Mouse (Mus musculus): ENCODE results near the gene Batf2. TPM values are rescaled to one million over a fixed set of nuclear protein-coding genes. Genes with fewer than 3 reads are reported as not detected.

Gene Batf2
- polyA plus RNA-seq, 1 experiment from 2014 or later = not detected

- Histone ChIP-seq H3K4me2 (replicated peaks) (no peak overlapping the region), H3K4me3 (replicated peaks; ENCODE audit: low read length) (no peak overlapping the region), H3K27ac (no peak overlapping the region), H3K36me3 (replicated peaks; ENCODE audit: control insufficient read depth, insufficient read depth) (no peaks in the 10 kb centered on the region), H3K9me3 (ENCODE audit: control insufficient read depth, low read length) (no peaks in the 10 kb centered on the region), H3K4me1 (replicated peaks; ENCODE audit: control insufficient read depth, insufficient read depth, low read length) (no peaks in the 10 kb centered on the region), H3K27me3 (ENCODE audit: control insufficient read depth, insufficient read depth, low read length) (no peaks in the 10 kb centered on the region), H3K9ac (no peak overlapping the region)
- DNase-seq (ENCODE audit: low spot score) = no peak
- 86% methylated on average over 9 of the region's 9 CpGs for WGBS
- ATAC-seq (ENCODE audit: low FRiP score) = no peak
Observed at GRCm38 (mm10) chr19:6155174-6155573, 14.4 kb downstream of the Batf2 start.

GRCm38 (mm10) chr19:6156372-6156771 is 15.6 kb downstream of the Batf2 start:
- ATAC-seq (ENCODE audit: low FRiP score) = no peak
- no peak overlapping the region for H3K9ac ChIP-seq

DNA sequence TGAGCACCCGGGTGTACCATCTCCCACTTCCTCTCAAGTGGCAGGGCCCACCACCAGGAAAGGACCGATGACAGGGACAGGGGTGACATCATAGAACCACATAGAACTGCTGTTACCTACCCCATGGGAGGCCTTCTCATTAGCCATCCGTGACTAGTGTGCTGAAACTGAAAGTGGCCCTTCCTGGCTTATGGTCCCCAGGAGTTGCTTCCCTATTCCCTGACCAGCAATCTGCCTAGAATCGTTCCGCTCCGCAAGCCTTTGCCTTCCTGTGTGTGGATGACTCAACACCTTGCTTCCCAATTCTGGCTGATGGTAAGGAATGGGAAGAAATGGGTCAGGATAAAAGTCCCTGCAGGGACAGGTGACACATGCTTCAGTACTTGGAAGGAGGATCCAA is 16.4 kb downstream of the Batf2 start:
- Histone ChIP-seq H3K4me1 (replicated peaks; ENCODE audit: control insufficient read depth, insufficient read depth, low read length) (no peaks in the 10 kb centered on the region), H3K4me3 (replicated peaks; ENCODE audit: low read length) (no peak overlapping the region), H3K36me3 (replicated peaks; ENCODE audit: control insufficient read depth, insufficient read depth) (no peaks in the 10 kb centered on the region), H3K9me3 (ENCODE audit: control insufficient read depth, low read length) (no peaks in the 10 kb centered on the region), H3K27me3 (ENCODE audit: control insufficient read depth, insufficient read depth, low read length) (no peaks in the 10 kb centered on the region), H3K27ac (no peak overlapping the region), H3K9ac (no peak overlapping the region), H3K4me2 (replicated peaks) (no peak overlapping the region)
- 80% methylated on average over 6 of the region's 6 CpGs for WGBS
- DNase-seq (ENCODE audit: low spot score) (no peak), ATAC-seq (ENCODE audit: low FRiP score) (no peak)

More at GRCm38 (mm10) chr19:6156372-6156771, 15.6 kb downstream of the Batf2 start:
- no peak overlapping the region for H3K27ac ChIP-seq
- H3K27me3 ChIP-seq (ENCODE audit: control insufficient read depth, insufficient read depth, low read length) = no peaks in the 10 kb centered on the region
- no peaks in the 10 kb centered on the region for H3K9me3 ChIP-seq (ENCODE audit: control insufficient read depth, low read length)
- 69% methylated on average over 8 of the region's 8 CpGs for WGBS
- H3K4me2 ChIP-seq (replicated peaks) = no peak overlapping the region
- DNase-seq (ENCODE audit: low spot score) = no peak
- no peaks in the 10 kb centered on the region for H3K36me3 ChIP-seq (replicated peaks; ENCODE audit: control insufficient read depth, insufficient read depth)
- H3K4me3 ChIP-seq (replicated peaks; ENCODE audit: low read length) = no peak overlapping the region
- no peaks in the 10 kb centered on the region for H3K4me1 ChIP-seq (replicated peaks; ENCODE audit: control insufficient read depth, insufficient read depth, low read length)

DNA sequence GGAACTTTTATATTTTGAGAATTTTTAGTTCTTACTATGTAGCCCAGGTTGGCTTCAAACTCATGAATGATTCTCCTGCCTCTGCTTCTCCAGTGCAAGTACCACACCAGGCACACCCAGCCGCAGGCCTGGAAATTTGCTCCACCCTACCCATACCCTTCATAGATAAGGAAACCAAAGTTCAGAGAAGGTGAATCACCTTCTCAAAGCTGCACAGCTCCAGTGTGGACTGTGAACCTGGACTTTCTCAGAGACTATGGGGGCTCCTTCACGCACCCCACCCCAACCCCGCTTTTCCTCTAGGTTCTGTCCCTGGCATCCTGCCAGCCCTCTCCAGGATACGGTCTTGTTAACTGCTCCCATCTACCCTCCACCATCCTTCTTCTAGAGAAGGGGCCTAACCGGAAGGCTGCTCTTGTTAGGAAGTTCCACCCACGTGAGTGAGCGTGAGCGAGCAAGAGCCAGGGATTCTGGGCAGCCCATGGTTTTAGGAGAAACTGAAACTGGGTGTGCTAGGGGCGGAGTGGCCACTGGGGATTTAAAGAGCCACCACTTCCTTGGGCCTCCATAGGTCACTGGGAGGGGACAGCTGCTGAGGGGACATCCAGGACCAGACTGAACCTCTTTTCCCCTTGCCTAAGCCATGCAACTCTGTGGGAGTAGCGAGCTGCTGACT is 23.2 kb downstream of the Batf2 start:
- Histone ChIP-seq H3K9me3 (ENCODE audit: control insufficient read depth, low read length) (no peaks in the 10 kb centered on the region), H3K4me2 (replicated peaks) (no peak overlapping the region), H3K27ac (no peak overlapping the region), H3K4me3 (replicated peaks; ENCODE audit: low read length) (no peak overlapping the region), H3K9ac (no peak overlapping the region), H3K36me3 (replicated peaks; ENCODE audit: control insufficient read depth, insufficient read depth) (no peaks in the 10 kb centered on the region), H3K4me1 (replicated peaks; ENCODE audit: control insufficient read depth, insufficient read depth, low read length) (no peaks in the 10 kb centered on the region), H3K27me3 (ENCODE audit: control insufficient read depth, insufficient read depth, low read length) (no peaks in the 10 kb centered on the region)
- ATAC-seq (ENCODE audit: low FRiP score) (no peak), DNase-seq (ENCODE audit: low spot score) (no peak)
- WGBS = 72% methylated on average over 10 of the region's 10 CpGs

DNA sequence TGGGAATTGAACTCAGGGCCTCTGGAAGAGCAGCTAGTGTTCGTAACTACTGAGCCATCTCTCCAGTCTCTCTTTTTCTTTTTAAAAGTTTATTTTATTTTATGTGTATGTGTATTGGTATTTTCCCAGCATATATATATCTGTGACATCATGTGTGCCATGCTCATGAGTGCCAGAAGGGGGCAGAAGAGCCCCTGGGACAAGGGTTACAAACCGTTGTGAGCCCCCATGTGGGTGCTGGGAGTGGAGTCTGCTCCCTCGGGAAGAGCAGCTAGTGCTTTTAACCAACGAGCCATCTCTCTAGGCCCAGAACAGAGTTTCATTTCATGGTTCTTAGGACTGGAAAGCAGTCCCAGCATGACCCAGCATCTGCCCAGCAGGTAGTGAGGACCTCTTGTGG is 26.0 kb downstream of the Batf2 start:
- Histone ChIP-seq H3K4me1 (replicated peaks; ENCODE audit: control insufficient read depth, insufficient read depth, low read length) (no peaks in the 10 kb centered on the region), H3K9ac (no peak overlapping the region), H3K27ac (no peak overlapping the region), H3K9me3 (ENCODE audit: control insufficient read depth, low read length) (no peaks in the 10 kb centered on the region), H3K4me3 (replicated peaks; ENCODE audit: low read length) (no peak overlapping the region), H3K4me2 (replicated peaks) (no peak overlapping the region), H3K36me3 (replicated peaks; ENCODE audit: control insufficient read depth, insufficient read depth) (no peaks in the 10 kb centered on the region), H3K27me3 (ENCODE audit: control insufficient read depth, insufficient read depth, low read length) (no peaks in the 10 kb centered on the region)
- no peak for DNase-seq (ENCODE audit: low spot score)
- ATAC-seq (ENCODE audit: low FRiP score) = no peak
- WGBS = 75% methylated on average over 4 of the region's 4 CpGs

DNA sequence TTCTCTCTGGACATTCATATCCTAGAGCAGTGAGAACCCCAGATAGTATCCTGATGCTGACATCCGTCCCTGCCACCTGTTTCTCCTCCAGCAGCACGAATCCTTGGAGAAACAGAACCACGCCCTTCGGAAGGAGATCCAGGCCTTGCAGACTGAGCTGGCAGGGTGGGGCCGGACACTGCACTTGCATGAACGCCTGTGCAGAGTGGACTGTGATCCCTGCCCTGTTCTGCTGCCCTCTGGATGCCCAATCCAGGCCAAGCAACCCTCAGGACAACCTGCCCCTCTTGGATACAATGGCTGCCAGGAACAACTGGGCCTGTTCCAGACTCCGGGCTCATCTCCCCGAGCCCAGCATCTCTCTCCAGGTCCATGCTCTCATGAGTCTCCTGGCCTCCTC is 30.4 kb downstream of the Batf2 start:
- no peak overlapping the region for H3K4me3 ChIP-seq (replicated peaks; ENCODE audit: low read length)
- H3K27ac ChIP-seq = no peak overlapping the region
- DNase-seq (ENCODE audit: low spot score) (no peak), ATAC-seq (ENCODE audit: low FRiP score) (no peak)
- WGBS = 88% methylated on average over 8 of the region's 8 CpGs
- H3K27me3 ChIP-seq (ENCODE audit: control insufficient read depth, insufficient read depth, low read length) = no peaks in the 10 kb centered on the region
- H3K9ac ChIP-seq = no peak overlapping the region
- no peaks in the 10 kb centered on the region for H3K4me1 ChIP-seq (replicated peaks; ENCODE audit: control insufficient read depth, insufficient read depth, low read length)
- no peaks in the 10 kb centered on the region for H3K36me3 ChIP-seq (replicated peaks; ENCODE audit: control insufficient read depth, insufficient read depth)
- no peaks in the 10 kb centered on the region for H3K9me3 ChIP-seq (ENCODE audit: control insufficient read depth, low read length)
- H3K4me2 ChIP-seq (replicated peaks) = no peak overlapping the region

DNA sequence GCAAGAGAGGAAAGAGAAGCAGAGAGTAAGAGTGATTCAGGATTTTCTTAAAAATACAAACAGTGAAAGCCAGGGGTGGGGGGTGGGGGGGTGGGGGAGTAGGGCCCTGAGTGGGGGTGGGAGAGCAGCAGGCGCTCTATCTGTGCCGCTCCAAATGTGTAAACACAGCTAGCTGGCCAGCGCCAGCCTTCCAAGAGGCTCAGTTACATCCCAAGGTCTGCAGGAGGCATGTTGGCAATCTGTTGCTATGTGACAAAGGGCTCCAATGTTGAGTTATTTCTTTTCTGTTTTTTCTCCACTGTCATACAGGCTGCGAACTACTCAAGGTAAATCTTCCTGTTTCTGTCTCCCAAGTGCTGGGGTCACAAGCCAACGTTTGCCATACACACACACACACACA is 34.0 kb downstream of the Batf2 start:
- no peak overlapping the region for H3K9ac ChIP-seq
- no peaks in the 10 kb centered on the region for H3K36me3 ChIP-seq (replicated peaks; ENCODE audit: control insufficient read depth, insufficient read depth)
- H3K4me1 ChIP-seq (replicated peaks; ENCODE audit: control insufficient read depth, insufficient read depth, low read length) = no peaks in the 10 kb centered on the region
- H3K9me3 ChIP-seq (ENCODE audit: control insufficient read depth, low read length) = no peaks in the 10 kb centered on the region
- no peak for DNase-seq (ENCODE audit: low spot score)
- H3K4me2 ChIP-seq (replicated peaks) = no peak overlapping the region
- H3K27me3 ChIP-seq (ENCODE audit: control insufficient read depth, insufficient read depth, low read length) = no peaks in the 10 kb centered on the region
- ATAC-seq (ENCODE audit: low FRiP score) = no peak
- 57% methylated on average over 5 of the region's 5 CpGs for WGBS
- H3K4me3 ChIP-seq (replicated peaks; ENCODE audit: low read length) = no peak overlapping the region
- no peak overlapping the region for H3K27ac ChIP-seq

DNA sequence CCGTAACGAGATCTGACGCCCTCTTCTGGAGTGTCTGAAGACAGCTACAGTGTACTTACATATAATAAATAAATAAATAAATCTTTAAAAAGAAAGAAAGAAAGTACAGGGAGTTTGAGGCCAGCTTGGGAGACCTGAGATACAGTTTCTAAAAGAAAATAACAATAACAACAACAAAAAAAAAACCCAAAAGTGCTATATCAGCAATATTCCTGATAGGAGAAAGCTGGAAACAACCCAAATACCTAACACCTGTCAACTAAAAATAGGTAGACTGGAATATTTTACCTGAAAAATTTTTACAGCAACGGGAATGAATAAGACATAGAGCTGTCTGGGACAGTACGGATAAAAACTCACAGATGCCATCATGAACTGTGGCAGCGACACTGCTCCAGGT is 38.0 kb downstream of the Batf2 start:
- Histone ChIP-seq H3K9ac (no peak overlapping the region), H3K36me3 (replicated peaks; ENCODE audit: control insufficient read depth, insufficient read depth) (no peaks in the 10 kb centered on the region), H3K9me3 (ENCODE audit: control insufficient read depth, low read length) (no peaks in the 10 kb centered on the region), H3K4me2 (replicated peaks) (no peak overlapping the region), H3K27ac (no peak overlapping the region), H3K4me1 (replicated peaks; ENCODE audit: control insufficient read depth, insufficient read depth, low read length) (no peaks in the 10 kb centered on the region), H3K4me3 (replicated peaks; ENCODE audit: low read length) (no peak overlapping the region), H3K27me3 (ENCODE audit: control insufficient read depth, insufficient read depth, low read length) (no peaks in the 10 kb centered on the region)
- 92% methylated on average over 6 of the region's 6 CpGs for WGBS
- DNase-seq (ENCODE audit: low spot score) = no peak
- no peak for ATAC-seq (ENCODE audit: low FRiP score)

DNA sequence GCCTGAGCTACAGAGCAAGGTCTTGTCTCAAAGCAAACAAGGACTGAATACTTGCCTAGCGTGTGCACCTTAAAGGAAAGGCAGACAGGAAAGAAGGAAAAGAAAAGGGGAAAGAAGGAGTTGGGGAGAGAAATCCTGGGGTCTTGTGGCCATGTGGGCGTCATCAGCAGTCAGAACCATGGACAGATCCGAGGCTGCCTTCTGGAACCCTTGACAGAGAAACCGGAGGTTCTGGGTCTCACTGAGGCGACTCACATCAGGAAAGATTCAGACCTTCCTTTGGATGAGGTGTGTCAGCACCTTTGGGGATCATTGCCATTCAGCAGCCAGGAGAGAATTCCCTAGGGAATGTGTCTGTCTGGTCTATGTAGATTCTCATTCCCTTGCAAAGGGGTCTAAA is 40.8 kb downstream of the Batf2 start:
- Histone ChIP-seq H3K36me3 (replicated peaks; ENCODE audit: control insufficient read depth, insufficient read depth) (no peaks in the 10 kb centered on the region), H3K4me1 (replicated peaks; ENCODE audit: control insufficient read depth, insufficient read depth, low read length) (no peaks in the 10 kb centered on the region), H3K27ac (no peak overlapping the region), H3K27me3 (ENCODE audit: control insufficient read depth, insufficient read depth, low read length) (no peaks in the 10 kb centered on the region), H3K4me3 (replicated peaks; ENCODE audit: low read length) (no peak overlapping the region), H3K4me2 (replicated peaks) (no peak overlapping the region), H3K9me3 (ENCODE audit: control insufficient read depth, low read length) (no peaks in the 10 kb centered on the region), H3K9ac (no peak overlapping the region)
- WGBS = 33% methylated on average over 5 of the region's 5 CpGs
- no peak for ATAC-seq (ENCODE audit: low FRiP score)
- DNase-seq (ENCODE audit: low spot score) = peak; percentile 25

- no peak overlapping the region for H3K27ac ChIP-seq
- no peaks in the 10 kb centered on the region for H3K4me1 ChIP-seq (replicated peaks; ENCODE audit: control insufficient read depth, insufficient read depth, low read length)
- no peaks in the 10 kb centered on the region for H3K9me3 ChIP-seq (ENCODE audit: control insufficient read depth, low read length)
- no peak overlapping the region for H3K4me3 ChIP-seq (replicated peaks; ENCODE audit: low read length)
- H3K9ac ChIP-seq = no peak overlapping the region
- DNase-seq (ENCODE audit: low spot score) (no peak), ATAC-seq (ENCODE audit: low FRiP score) (no peak)
- H3K36me3 ChIP-seq (replicated peaks; ENCODE audit: control insufficient read depth, insufficient read depth) = no peaks in the 10 kb centered on the region
- H3K27me3 ChIP-seq (ENCODE audit: control insufficient read depth, insufficient read depth, low read length) = no peaks in the 10 kb centered on the region
- H3K4me2 ChIP-seq (replicated peaks) = no peak overlapping the region
- 27% methylated on average over 3 of the region's 3 CpGs for WGBS
Observed at GRCm38 (mm10) chr19:6182534-6182933, 41.8 kb downstream of the Batf2 start.
